Mouse (Mus musculus) CH12.LX (cell line): ENCODE results near the gene Supt16.
A peak's percentile ranks its signal among the peaks of the same experiment; 100 is the strongest.

ENCODE experiments used
- CHD1 ChIP-seq: IDR thresholded peaks from 2 replicates; pipeline ENCODE4 v1.6.1; 2012; ENCODE audit warnings: low read depth, low read length, improper control_type of control experiment, inconsistent platforms
- CHD2 ChIP-seq: IDR thresholded peaks from 2 replicates; pipeline ENCODE4 v1.6.1; 2011; ENCODE audit warnings: low read length, improper control_type of control experiment
- CTCF ChIP-seq, 2 experiments: IDR thresholded peaks in 1 of 2; conservative IDR thresholded peaks in 1 of 2; 2 replicates each; pipeline ENCODE4 v1.5.1; 2011 to 2012; ENCODE audit warnings: low read depth in 2 of 2, low read length in 2 of 2, improper control_type of control experiment in 1 of 2, inconsistent platforms in 1 of 2, mild to moderate bottlenecking in 1 of 2, moderate library complexity in 1 of 2
- EP300 ChIP-seq: IDR thresholded peaks from 2 replicates; pipeline ENCODE4 v1.6.1; 2011; ENCODE audit warnings: low read length, improper control_type of control experiment
- ETS1 ChIP-seq: conservative IDR thresholded peaks from 2 replicates; pipeline ENCODE4 v1.6.1; 2012; ENCODE audit warnings: low read depth, mild to moderate bottlenecking, inconsistent platforms, low read length, improper control_type of control experiment, moderate library complexity
- JUN ChIP-seq: IDR thresholded peaks from 2 replicates; pipeline ENCODE4 v1.6.1; 2011; ENCODE audit warnings: low read depth, mild to moderate bottlenecking, low read length, improper control_type of control experiment, moderate library complexity; ENCODE audit not compliant: insufficient read depth
- MXI1 ChIP-seq: IDR thresholded peaks from 2 replicates; pipeline ENCODE4 v1.6.1; 2011; ENCODE audit warnings: mild to moderate bottlenecking, low read depth, low read length, improper control_type of control experiment
- NELFE ChIP-seq: IDR thresholded peaks from 2 replicates; pipeline ENCODE4 v1.6.1; 2011; ENCODE audit warnings: low read depth, low read length, improper control_type of control experiment
- POLR2A ChIP-seq: IDR thresholded peaks from 2 replicates; pipeline ENCODE4 v1.6.1; 2011; ENCODE audit warnings: low read depth, mild to moderate bottlenecking, improper control_type of control experiment, low read length
- SIN3A ChIP-seq: IDR thresholded peaks from 2 replicates; pipeline ENCODE4 v1.6.1; 2012; ENCODE audit warnings: low read length, improper control_type of control experiment, inconsistent platforms
- TCF12 ChIP-seq: IDR thresholded peaks from 2 replicates; pipeline ENCODE4 v1.6.1; 2014; ENCODE audit warnings: low read depth, mild to moderate bottlenecking, inconsistent platforms, low read length, improper control_type of control experiment
- USF1 ChIP-seq: IDR thresholded peaks from 2 replicates; pipeline ENCODE4 v1.6.1; 2014; ENCODE audit warnings: low read depth, mild to moderate bottlenecking, inconsistent platforms, low read length, improper control_type of control experiment
- ZKSCAN1 ChIP-seq: IDR thresholded peaks from 2 replicates; pipeline ENCODE4 v1.6.1; 2012; ENCODE audit warnings: low read depth, inconsistent platforms, low read length, improper control_type of control experiment, borderline replicate concordance
- ZNF384 ChIP-seq: IDR thresholded peaks from 2 replicates; pipeline ENCODE4 v1.6.1; 2012; ENCODE audit warnings: low read depth, low read length, improper control_type of control experiment, inconsistent platforms

DNA sequence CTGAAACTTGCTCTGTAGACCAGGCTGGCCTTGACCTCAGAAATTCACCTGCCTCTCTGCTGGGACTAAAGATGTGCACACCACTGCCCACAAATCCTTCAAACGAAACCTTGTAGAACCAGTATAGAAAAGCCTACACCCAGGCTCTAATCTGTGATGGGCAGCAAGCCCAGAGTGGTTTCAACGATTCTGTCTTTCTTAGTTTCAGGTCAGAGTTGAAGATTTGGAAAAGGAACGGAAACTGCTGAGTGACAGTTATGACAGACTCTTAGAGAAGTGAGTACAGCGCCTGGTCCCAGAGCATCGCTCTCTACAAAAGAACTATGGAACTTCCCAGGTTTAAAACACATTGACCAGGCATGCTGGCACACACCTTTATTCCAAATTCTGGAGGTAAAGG is 63.6 kb downstream of the Supt16 start:
- TF ChIP-seq POLR2A (no peak), CTCF (conservative IDR thresholded peaks at IDR 0.05 in 1 of 2, IDR thresholded peaks at IDR 0.05 in 1 of 2; ENCODE audit: low read depth in 2 of 2, low read length in 2 of 2) (no peak), ETS1 (no peak), MXI1 (no peak), TCF12 (0 out of 2 replicates have a peak, but pooled peaks have one; percentile 9), CHD1 (no peak), NELFE (no peak), ZKSCAN1 (no peak), EP300 (peak; percentile 90), JUN (no peak), ZNF384 (no peak), CHD2 (no peak), USF1 (no peak), SIN3A (no peak)
